Mouse (Mus musculus): ENCODE measurements around the gene Olfr1261.

DNA sequence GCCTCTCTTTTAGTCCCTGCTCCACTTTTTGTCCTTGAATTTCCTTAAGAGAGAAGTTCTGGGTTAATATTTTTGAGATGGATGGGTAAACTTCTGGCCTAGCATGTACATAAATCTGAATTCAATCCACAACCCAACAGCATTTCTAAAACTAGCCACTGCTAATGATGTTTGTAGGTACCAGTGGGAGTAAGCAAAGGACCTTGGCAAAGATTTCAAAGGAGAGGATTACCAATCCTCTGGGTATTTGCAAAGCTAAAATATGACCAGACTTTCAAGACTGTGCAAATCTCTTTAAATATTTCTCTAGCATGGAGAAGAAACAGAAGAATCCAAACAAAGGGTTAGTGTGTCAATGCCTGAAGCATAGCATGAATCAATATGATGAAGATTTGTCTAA lies 8.8 kb downstream of the Olfr1261 start, which contains the start of gene Olfr1262:
- TF ChIP-seq CTCF (IDR thresholded peaks at IDR 0.05) (no peak), EP300 (IDR thresholded peaks at IDR 0.05; ENCODE audit: insufficient read depth, low read depth, low read length) (no peak)

Data from heart, adult 2 months (tissue).